Mouse (Mus musculus) heart, adult 11 months (tissue): ENCODE data around the gene Pde4d.
A peak's percentile ranks its signal among the peaks of the same experiment; 100 is the strongest.

Experiments used
- DNase-seq: peaks from one replicate; pipeline ENCODE4 v3.0.0; 2022

Gene Pde4d

DNA sequence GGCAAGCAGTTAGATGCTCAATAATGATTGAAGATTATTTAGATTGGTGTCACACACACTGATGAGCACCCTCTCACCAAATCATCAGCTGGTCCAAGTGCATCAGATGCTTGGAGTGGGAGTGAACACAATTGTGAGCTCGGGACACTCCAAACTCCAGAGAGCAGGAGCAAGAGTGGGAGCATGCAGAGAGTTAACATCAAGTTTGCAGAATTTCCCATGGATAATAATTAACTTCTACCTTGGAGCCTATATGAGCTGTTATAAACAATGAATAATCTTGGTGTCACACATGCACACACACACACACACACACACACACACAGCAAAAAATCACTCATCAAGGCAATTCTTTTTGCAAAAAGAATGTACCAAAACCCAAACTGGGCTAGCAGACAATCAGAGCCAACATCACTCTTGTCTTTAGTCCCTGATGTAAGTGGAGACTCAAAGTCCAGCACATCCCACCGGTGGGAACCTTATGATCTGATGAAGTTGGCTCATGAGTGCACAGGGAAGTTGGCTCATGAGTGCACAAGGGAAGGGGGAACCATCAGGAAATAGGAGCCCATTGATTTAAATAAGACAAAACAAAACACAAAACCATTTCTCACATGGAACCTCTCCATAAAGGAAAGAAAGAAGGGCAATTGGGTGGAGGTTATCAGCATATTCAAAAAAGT lies 1391.5 kb downstream of the Pde4d start:
- no peak for DNase-seq

DNA sequence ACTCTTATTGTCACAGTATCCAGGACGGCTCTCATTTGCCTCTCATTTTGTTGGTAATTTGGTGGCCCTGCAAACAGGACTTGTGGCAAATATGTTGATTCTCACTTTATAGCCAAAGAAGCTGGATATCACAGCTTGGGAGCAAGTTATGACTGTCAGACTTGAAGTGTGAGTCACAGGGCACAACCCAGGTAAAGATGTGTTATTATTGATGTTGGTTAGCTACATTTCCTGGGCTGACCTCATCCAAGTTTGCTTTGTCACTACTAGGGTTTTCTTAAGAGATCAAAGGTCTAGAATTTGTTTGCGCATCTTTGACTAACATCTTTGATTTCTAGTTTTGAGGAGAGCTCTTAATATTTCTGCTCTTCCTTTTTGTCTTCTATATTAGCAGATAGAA lies 1393.2 kb downstream of the Pde4d start:
- no peak for DNase-seq

DNA sequence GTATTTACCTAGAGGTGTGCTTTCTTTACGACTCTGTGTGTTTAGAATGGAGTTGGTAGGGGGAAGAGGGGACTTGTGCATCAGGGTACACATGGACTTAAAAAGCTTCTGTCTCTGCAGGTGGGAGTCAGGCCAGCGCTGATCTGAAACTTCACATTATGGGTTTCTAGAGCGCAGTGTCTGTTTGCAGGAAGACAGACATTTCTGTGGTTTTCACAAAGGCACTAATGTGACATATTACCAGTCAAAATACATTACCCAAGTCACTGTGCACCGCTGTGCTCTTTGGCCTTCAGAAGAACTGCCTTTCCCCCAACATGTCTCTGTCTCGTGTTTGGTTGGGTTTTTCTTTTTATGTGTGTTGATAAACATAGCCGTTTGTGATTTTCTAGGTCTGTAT lies 1395.1 kb downstream of the Pde4d start:
- DNase-seq, result no peak

DNA sequence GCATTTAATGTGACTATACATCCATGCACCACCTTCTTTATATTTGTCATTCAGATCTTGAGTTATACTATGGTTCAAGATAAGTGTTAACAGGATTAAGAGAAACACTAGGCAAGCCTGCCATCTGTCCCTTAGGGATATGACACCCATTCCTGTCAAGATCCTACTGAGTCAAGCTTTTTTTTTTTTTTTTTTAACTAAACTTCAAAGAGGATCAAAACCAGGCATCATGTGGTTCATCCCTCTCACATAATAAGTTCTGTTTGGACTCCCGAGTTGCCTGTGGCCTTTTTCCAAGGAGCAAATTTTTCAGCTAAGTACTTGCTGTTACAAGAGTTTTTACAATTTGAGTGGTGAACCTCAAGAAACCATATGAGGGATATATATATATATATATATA lies 1414.1 kb downstream of the Pde4d start:
- no peak for DNase-seq

DNA sequence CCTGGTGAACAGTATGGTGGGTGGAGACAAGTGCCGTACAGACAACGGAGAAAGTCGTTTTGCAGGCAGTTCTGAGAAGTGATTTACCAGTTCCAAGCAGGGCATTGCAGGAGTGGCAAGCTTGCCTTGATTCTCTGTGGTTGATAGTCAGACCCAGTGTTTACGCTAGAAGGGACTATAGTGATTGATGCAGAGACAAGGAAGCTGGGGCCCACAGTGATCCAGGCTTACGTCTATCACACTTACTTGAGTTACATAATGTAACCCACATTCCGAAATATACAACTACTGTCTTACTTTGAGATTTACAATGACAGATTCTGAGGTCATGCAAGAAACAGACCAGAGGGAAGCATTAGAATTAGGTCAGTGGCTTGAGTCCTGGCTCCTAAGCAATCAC lies 1414.6 kb downstream of the Pde4d start:
- DNase-seq, result no peak

DNA sequence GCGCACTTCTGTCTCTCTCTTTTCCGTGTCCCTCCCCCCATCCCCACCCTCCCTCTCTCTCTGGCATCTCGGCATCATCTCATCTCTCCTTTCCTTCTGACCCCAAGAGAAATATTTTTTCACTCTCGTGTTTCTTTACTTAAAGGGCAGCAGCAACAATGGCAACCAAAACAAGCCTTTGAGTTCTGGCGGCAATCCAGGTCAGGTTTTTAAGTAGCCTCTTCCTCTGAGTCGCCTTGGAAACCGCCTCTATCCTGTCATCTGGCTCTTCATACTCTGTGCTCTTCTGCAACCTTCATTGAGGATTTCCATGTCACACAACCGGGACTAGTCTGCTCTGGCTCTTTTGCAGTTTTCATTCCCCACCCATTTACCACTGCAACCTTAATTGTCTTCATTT lies 1430.6 kb downstream of the Pde4d start:
- no peak for DNase-seq

DNA sequence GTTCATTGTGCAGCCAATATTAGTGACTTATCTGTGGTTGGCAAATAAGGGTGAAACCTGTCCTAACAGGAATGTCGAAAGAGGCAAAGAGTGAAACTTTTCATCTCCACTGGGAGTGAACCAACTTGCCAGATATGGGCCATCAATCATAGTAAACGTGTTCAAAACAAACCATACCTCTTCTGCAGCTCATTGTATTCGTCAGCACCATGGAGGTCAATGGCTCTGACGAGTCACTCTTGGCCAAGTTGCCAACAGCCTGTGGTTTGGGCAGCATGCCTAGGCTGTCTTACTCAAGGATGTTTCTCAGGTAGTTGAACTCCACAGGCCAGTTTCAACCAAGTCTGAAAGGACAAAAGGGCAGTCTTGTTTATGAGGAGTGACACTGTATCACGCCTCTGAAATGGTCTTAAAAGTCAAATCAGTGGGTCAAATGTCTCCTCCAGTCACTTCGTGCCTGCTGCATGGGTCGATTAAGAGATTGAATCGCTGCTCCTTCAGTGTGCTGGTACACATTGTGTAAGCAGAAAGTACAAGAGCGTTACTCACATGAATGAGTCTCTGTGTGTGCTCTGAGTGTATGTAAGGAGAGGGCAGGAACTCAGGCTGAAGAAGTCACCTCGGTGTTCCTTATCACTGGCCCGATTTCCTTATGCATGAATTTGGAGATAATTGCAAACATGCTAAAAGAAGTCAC lies 1431.6 kb downstream of the Pde4d start:
- DNase-seq, result no peak

DNA sequence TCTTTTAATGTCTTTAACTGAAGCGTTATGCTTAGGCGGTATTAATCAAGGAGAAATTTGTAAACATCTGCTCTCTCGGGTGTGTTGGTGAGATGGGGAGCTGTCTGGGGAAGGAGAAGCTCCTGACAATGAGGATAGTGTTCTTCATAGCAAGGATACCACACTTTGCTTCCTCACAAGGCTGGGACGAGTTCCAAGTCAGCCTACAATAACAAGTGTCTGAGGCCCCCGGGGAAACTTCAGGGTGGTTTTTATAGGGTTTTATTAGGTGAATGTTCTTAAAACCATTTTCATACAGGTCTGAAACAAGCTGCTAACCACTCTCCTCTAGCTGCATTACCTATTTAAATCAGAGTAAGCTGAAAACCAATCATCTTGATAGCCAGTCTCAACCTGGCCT lies 1433.9 kb downstream of the Pde4d start:
- DNase-seq, result no peak

DNA sequence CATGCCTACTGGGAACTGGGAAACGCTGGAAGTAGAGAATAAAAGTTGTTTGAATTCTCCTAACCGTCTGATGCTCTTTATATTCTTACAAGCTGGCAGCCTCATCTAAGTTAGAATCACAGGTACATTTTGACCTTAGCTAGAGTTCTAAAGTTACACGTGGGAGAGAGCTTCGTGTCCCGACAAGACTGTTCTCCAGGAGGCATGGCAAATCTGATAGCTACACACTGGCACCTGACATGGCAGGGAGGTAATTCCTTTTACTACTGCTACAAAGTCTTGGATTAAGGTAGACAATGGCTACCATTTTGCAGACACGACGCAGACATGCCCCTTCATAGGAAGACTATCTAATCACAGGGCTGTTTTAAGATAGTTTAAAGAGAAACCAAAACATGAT lies 1435.1 kb downstream of the Pde4d start:
- DNase-seq, result no peak

DNA sequence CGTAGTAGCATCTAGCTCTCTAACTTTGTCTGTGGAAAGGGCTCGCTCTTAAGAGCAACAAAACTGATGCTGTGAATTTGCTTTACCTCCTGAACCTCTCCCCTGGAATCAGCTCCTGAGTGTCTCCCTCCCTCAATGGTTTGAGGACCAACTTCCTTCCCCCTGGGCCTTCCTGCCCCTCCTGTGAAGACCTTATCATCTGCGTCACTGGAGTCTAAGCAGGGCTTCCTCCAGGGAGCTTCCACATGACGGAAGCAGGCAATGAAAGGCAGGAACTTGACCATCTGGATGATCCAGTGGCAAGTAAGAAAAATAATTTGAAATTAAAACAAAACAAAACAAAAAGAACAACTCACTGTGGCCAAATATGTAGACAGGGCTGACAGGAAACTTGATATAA lies 1438.5 kb downstream of the Pde4d start:
- DNase-seq, result peak; percentile 93

DNA sequence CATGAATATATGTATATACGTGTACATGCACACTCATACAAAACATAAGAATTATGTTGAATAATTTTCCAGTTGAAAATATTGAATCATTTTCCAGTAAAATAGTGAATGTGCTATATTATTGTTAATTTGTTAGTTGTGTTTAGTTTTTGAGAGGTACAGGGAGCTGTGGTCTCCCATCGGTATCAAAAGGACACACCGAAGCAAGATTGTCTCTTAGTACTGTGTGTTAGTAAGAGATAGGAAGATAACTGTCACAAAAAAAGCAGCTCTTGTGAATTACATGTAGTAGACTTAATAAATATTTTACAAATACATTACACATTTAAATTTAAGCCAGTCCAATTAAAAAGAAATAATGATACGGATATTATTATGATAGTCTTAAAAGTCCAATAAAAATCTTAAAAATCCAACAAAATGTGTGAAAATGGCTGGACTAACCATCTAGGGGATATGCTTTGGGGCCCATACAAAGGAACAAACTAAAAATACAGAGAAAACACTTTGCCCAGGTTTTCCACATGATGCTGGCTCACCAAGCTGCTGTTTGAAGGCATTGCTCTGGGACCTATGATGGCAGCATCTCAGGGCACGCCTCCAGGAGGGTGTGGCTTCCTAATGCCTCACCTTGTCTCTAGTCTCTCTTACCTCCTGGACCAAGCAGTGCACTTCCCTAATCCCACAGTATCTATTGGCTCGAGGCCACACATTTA lies 1441.6 kb downstream of the Pde4d start:
- peak; percentile 61 for DNase-seq

DNA sequence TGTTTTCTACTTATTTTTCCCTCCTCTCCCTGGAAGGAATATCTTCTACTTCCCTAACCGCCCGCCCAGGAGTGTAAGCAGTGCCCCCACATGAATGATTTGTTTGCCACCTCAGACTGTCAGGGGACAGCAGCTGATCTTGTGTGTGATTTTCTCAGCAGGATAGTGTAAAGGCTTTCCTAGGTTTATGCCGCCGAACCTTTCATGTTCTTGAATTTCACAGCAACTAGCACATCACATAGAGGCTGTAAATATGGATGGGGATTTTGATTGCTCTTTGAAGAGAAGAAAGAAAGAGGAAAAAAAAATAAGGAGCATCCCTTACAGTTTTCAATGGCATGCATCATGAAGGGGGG lies 1442.1 kb downstream of the Pde4d start:
- no peak for DNase-seq

DNA sequence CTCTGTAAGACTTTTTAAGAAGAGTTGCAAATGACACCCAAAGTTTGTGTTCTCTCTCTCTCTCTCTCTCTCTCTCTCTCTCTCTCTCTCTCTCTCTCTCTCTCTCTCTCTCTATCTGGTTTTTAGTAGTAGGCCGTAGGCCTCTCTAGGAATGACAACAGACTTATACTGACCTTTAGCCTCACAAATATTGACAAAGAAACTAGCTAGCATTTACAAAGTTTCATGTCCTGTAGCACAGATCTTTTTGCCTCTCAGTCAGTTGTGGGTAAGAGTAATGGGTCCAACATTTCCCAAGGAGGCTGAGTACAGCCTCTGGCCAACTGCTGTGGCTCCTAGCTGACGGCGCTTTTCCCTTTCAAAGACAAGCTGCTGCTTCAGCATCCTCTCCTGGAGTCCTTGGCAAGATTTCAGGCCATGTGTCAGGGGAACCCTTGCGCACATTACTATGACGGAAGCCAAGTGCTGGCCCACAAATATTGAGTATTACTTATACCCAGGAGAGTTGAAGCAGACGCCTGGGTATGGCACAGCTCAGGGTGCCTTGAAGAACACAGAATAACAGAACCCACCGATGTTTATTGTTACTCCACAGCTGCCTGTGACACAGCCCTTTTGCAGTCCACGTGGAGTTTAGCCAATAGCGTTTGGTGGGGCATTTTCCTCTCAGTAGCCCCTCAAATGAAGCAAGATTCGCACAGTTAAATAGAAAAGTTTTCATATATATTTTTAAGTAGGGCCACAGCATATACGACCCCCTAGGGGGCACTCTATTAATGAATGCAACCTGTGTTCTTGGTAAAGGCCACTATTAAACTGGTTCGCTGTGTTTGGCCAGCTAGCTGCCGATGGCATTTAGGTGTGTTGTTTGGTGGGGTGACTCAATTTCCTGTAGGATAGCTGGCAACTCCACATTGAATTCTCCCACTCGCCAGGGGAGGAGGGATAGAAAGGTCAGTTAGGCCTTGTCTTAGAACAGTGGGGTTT lies 1450.0 kb downstream of the Pde4d start:
- peak; percentile 93 for DNase-seq

DNA sequence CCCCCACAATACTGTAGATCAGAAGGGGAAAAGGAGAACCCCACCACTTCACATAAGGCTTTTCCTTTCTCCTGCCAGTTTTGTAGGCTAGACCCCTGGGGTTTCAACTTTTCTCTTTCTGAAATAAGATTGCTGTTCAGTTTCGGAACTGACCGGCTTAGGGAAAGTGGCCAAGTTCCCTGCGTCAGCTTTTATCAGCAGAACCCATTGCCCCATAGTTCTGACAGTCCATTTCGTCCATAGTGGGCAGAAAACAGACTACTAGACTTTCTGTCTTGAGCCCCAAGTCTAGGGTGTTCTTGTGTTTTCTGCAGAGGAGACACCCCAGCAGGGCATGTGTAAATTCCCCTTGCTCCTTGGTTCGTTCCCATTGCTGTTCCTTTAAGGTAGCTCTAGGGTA lies 1452.1 kb downstream of the Pde4d start:
- no peak for DNase-seq

DNA sequence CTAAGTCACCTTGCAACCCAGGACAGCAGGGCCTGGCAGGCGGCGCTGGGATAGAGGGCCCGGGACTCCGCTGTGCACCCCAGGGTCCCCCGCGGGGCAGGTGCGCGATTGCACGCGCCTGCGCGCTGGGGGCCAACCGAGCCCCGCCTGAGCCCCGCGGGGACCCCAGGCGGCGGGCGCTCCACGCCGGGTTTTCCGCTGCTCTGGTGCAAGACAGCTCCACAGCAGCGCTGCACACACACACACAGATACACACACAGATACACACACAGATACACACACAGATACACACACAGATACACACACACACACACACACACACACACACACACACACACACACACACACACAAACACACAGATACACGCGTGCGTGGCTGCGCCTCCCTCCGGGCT lies 1452.7 kb downstream of the Pde4d start:
- DNase-seq, result peak; percentile 95

DNA sequence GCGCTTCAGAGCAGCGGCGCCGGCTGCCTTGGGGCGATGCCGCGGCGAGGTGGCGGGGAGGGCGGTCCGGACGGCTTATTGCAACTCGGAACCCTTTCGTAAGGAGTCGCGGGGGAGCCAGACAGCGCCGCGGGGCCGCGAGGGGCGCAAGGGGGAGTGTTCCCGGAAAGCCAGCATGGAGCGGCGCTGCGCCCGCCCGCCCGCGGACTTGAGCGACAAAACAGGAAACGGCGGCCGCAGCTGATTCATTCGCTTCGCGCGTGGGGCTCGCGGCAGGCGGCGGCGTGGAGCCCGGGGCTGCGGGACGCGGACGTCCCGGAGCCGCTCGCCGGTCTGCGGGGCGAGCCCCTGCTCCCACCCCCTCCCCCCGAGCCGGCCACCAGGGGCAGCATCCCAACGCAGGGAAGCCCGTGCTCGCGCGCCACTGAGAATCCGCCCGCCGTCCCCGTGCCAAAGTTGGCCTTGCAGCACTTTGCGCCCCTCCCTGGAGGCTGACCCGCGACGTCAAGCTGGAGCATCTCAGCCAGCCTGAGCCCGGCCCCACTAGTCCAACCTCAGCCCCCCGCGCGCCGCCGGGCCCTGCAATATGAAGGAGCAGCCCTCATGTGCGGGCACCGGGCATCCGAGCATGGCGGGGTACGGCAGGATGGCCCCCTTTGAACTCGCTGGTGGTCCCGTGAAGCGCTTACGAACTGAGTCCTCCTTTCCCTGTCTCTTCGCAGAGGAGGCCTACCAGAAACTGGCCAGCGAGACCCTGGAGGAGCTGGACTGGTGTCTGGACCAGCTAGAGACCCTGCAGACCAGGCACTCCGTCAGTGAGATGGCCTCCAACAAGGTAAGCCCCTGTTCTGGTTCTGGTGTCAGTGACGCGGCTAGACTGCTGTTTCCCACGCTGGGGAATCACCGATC lies 1453.4 kb downstream of the Pde4d start:
- peak; percentile 97 for DNase-seq

DNA sequence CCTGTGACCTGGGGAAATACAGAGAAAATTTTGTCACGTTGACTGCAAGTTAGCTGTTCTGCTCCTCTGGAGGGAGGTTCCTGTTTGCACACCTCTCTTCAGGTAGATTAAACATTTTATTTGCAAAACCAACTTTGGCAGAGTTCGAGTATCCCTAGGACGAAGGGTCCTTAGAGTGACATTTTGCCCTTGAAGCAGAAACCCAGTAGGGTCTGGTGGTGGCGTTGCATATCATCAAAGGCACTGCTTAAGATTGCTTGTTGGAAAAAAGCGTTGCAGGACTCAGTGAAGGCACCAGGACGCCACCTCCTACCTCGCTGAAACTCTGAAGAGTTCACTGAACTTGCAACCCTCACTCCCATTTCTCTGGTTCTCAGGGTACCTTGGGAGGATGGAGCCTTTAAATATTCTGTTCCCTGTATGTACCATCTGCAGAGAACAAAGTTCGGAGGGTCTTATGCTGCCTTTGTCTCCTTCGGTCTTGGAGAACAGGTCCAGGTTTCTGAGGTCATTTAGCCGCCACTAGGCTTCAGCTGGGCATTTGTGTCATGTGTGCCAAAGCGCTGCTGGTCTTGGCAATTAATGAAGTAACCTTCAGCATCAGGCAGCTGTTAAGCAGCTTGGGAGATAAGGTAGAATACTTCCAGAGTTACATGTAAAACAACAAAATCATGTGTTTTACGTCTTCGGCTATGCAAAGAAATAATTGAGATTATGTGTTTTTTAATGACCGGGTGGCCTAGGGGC lies 1454.2 kb downstream of the Pde4d start:
- peak; percentile 75 for DNase-seq

DNA sequence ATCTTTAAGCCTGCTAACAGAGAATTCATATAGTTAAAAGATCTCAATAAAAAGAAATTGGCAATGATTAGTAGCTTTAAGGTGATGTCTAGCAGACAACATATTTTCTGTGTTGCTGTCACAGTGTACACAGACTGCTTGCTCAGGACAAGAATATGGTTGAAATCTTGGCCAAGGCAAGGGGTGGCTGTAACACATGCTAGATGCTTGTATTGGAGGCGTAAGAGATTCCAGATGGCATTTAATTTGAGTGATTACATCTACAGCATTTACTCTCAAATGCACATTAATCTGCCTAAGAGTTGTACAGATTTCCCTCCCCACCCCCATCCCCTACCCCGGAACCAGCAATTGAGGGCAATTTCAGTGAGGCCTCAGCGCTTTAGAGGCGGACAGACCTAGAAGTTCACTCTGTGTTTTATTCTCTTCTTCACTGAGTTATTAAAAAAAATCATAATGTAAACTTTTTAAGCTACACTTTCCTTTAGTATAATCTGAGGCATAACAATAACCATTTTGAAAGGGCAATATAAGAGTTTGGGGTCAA lies 1456.7 kb downstream of the Pde4d start:
- DNase-seq, result no peak

DNA sequence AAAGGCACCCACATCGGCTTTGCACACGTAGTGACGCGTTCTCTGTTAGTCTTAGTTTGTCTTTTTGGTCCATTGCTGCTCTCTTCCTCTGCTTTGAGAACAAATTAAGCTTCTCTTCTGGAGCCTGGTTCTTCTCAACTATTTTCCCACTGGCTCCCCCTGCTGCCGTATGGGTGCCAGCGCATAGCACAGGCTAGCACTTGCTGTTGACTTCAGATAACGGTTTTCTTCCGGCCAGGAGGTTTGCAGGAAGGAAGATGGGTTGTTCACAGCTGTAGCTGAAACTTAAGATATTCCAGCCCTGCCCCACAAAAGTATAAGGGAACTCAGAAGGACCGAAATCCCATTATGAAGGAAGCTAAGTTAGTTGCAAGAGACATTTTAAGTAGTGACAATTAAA lies 1457.9 kb downstream of the Pde4d start:
- DNase-seq, result peak; percentile 93

DNA sequence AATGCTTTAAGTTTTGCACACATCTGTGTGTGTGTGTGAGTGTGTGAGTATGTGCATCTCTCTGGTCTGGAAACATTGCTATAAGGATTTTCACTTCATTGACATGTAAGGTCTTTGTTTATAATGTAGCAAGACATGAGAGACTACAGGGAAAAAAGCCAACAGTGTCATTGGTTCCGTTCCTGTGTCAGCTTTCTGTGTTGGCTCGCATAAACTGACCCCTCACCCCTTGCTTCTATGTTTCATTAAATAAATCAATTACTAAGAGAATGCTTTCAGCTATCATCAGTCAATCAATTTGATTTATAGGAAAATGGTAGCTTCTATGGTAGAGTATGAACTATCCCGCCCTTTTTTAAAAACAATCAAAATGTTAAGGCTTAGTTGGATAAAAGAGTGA lies 1458.6 kb downstream of the Pde4d start:
- DNase-seq, result peak; percentile 21

DNA sequence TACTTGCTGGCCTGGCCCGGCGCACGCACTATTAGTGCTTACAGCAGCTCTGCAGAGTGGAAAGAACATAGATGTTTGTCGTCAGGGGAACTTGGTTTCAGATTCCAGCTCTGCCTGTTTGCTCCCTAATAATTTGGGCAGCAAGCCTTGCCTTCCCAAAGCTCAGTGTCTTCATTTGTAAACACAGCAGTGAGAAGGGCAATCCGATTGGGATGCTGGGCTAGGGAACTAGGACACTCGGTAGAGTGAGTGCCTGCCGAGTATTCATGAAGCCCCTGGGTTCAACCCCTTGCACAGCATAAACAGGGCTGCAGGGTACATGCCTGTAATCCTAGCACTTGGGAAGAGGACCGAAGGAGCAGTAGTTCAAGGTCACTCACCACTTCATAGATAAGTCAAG lies 1459.4 kb downstream of the Pde4d start:
- peak; percentile 70 for DNase-seq
